Mouse (Mus musculus) hindbrain, embryonic 12.5 days (tissue): ENCODE results near the gene Chrna5. TPM values are rescaled to one million over a fixed set of nuclear protein-coding genes. Genes with fewer than 3 reads are reported as not detected.
"Not testable (repeated sequence)": the region's sequence is repeated elsewhere in the genome, so short reads cannot be mapped to it uniquely, and the experiment has no call there.

ENCODE experiments used
- ATAC-seq: fragments of 200-750 bp; cut with Nextera tagmentation; 2 replicates; pipeline ENCODE4 v1.8.0; 2017; ENCODE audit warnings: moderate TSS enrichment; ENCODE audit not compliant: low FRiP score
- H3K27ac ChIP-seq: fragments of 300-500 bp; sonication (generic); 2 replicates; pipeline ENCODE4 v1.5.1; 2016; ENCODE audit warnings: mild to moderate bottlenecking
- H3K27me3 ChIP-seq: fragments of 300-500 bp; sonication (generic); 2 replicates; pipeline ENCODE4 v1.6.1; 2016; ENCODE audit warnings: mild to moderate bottlenecking
- H3K36me3 ChIP-seq: fragments of 300-500 bp; sonication (generic); 2 replicates; pipeline ENCODE4 v1.6.1; 2016; ENCODE audit warnings: mild to moderate bottlenecking
- H3K4me1 ChIP-seq: fragments of 300-500 bp; sonication (generic); 2 replicates; pipeline ENCODE4 v1.6.1; 2016
- H3K4me2 ChIP-seq: fragments of 300-500 bp; sonication (generic); replicated peaks from 2 replicates; pipeline ENCODE4 v1.6.1; 2016; ENCODE audit warnings: mild to moderate bottlenecking
- H3K4me3 ChIP-seq: fragments of 300-500 bp; sonication (generic); 2 replicates; pipeline ENCODE4 v1.5.1; 2016; ENCODE audit warnings: mild to moderate bottlenecking
- H3K9ac ChIP-seq: fragments of 300-500 bp; sonication (generic); 2 replicates; pipeline ENCODE4 v1.6.1; 2016; ENCODE audit warnings: mild to moderate bottlenecking, moderate library complexity
- H3K9me3 ChIP-seq: fragments of 300-500 bp; sonication (generic); replicated peaks from 2 replicates; pipeline ENCODE4 v1.6.1; 2016; ENCODE audit warnings: mild to moderate bottlenecking
- WGBS: fragments of 180-500 bp; shearing (Covaris S2); methylation state at CpG from one replicate; pipeline ENCODE4 v1.1.7; 2016; 5-methylcytosine and 5-hydroxymethylcytosine counted together
- polyA plus RNA-seq: library from polyadenylated mRNA; unstranded; fragments of >200 nt; fragmentation: Nextera tagmentation; extraction: Ambion mirVana; gene quantifications from 2 replicates; pipeline ENCODE4 v1.2.1, GENCODE M21; 2016

The Chrna5 gene
- polyA plus RNA-seq = 6.4 and 7.8 TPM in 2 replicates

DNA sequence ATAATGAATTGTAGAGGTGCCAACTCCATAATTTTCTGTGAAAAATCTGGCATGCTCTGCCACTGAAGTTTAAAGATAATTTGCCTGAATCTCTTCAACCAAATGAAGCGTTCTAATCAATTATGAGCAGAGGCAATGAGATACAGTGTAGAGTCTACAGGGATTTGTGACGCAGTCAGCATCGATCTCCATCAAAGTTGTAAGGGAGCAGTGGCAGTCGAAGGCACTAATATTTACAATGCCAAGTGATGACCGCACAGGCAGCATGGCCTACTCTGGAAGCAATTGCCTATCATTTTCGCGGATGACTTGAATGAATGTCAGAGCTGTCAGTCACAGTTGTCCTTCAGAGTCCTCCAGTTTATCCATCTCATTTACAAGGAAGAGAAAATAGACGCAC lies at the start of gene Chrna5:
Gene Chrna5 (plus strand): TSS at position 207 of the 400 bp plus-strand sequence.
- peak within 1 kb of the TSS; percentile 66 for H3K4me2 ChIP-seq

DNA sequence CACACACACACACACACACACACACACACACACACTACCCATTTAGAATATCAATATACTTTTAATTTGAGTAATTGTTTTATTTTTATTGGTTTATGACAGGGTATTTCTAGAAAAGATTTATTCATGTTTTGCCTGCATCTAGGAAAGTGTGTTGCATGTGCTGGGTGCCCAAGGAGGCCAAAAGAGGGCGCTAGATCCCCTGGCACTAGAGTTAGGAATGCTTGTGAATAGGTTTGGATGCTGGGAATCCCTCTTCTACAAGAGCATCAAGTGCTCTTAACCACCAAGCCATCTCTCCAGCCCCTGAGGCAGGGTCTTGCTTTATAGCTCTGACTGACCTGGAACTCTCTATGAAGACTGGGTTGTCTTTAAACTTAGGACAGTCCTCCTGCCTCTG lies 48.9 kb upstream of the Chrna5 start:
- H3K4me3 ChIP-seq = no peak overlapping the region
- no peaks in the 10 kb centered on the region for H3K4me1 ChIP-seq
- H3K36me3 ChIP-seq = no peaks in the 10 kb centered on the region
- no peaks in the 10 kb centered on the region for H3K9me3 ChIP-seq
- H3K9ac ChIP-seq = no peak overlapping the region
- H3K27ac ChIP-seq = no peak overlapping the region
- no peaks in the 10 kb centered on the region for H3K27me3 ChIP-seq
- no peak for ATAC-seq
- H3K4me2 ChIP-seq = no peak overlapping the region
- 14% methylated on average over 1 of the region's 1 CpGs for WGBS

More for the DNA sequence above, at the start of gene Chrna5:
- 50% methylated on average over 8 of the region's 8 CpGs for WGBS
- no peaks in the 10 kb centered on the region; the same call in 1 of the 2 replicates for H3K9me3 ChIP-seq
- H3K36me3 ChIP-seq = no peaks in the 10 kb centered on the region
- H3K4me3 ChIP-seq = peak within 1 kb of the TSS; percentile 61
- peaks cover 36% of the 10 kb centered on the region for H3K27me3 ChIP-seq
- peak; percentile 55; the same call in 1 of the 2 replicates for ATAC-seq
- peak within 1 kb of the TSS; percentile 45 for H3K27ac ChIP-seq
- peaks cover 11% of the 10 kb centered on the region for H3K4me1 ChIP-seq
- peak within 1 kb of the TSS; percentile 33 for H3K9ac ChIP-seq

DNA sequence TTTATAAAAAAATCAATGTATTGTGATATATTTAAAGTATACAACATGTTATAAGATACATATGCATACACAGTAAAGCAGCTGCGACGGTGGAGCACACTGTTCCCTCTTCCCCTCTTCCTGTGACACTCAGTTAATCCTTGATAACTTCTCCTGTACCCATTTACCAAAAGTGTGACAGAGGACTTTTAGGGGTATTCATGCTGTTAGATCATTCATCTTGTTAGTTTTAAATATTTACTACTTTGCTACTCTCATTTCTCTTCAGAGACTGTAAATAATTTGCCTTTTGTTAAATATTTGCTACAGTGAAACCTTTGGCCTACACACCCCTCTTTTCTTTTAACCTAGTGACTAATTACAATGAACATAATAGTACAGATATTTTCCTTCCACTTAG lies 48.3 kb upstream of the Chrna5 start:
- H3K4me2 ChIP-seq = no peak overlapping the region
- WGBS = 72% methylated on average over 2 of the region's 2 CpGs
- ATAC-seq = no peak
- H3K4me3 ChIP-seq = no peak overlapping the region
- H3K9ac ChIP-seq = no peak overlapping the region
- H3K27me3 ChIP-seq = no peaks in the 10 kb centered on the region
- no peaks in the 10 kb centered on the region for H3K36me3 ChIP-seq
- H3K27ac ChIP-seq = no peak overlapping the region
- no peaks in the 10 kb centered on the region for H3K9me3 ChIP-seq
- no peaks in the 10 kb centered on the region for H3K4me1 ChIP-seq

DNA sequence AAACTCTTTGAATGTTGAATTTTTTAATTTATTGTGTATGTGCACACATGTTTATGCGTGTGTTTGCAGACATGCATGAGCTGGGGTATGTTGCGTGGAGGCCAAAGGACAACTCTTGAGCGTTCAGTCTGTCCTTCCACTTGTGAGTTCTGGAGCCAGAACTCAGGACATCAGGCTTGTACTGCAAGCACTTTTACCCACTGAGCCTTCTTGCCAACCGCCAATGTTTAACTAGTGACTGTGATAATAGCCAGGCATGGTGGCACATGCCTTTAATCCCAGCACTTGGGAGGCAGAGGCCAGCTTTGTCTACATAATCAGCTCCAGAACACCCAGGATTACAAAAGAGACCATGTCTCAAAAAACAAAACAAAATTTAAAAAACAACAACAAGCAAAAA lies 38.6 kb upstream of the Chrna5 start:
- no peak overlapping the region for H3K27ac ChIP-seq
- 97% methylated on average over 4 of the region's 4 CpGs for WGBS
- no peaks in the 10 kb centered on the region for H3K9me3 ChIP-seq
- no peak overlapping the region for H3K4me2 ChIP-seq
- H3K4me3 ChIP-seq = no peak overlapping the region
- H3K36me3 ChIP-seq = peaks cover 4% of the 10 kb centered on the region; the same call in 1 of the 2 replicates
- no peaks in the 10 kb centered on the region for H3K4me1 ChIP-seq
- no peak overlapping the region for H3K9ac ChIP-seq
- no peaks in the 10 kb centered on the region for H3K27me3 ChIP-seq
- ATAC-seq = no peak

DNA sequence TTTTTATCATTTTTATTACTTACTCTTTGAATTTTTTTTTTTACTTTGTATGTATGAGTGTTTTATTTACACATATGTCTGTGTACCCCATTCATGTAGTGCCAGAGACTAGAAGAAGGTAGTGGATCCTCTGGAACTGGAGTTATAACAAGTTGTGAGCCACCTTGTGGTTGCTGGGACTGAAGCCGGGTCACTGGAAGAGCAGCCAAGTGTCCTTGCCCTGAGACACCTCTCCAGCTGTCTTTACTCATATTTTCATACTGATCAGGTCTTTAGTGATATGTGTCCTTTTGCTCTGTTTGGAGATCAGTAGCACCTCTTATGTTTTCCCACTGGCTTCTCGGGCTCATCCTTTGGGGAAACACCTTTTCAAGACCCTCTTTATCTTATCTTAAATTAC lies 36.2 kb upstream of the Chrna5 start:
- Histone ChIP-seq H3K36me3 (no peaks in the 10 kb centered on the region), H3K27ac (no peak overlapping the region), H3K4me3 (no peak overlapping the region), H3K9ac (no peak overlapping the region), H3K4me1 (no peaks in the 10 kb centered on the region), H3K9me3 (no peaks in the 10 kb centered on the region), H3K27me3 (no peaks in the 10 kb centered on the region), H3K4me2 (no peak overlapping the region)
- ATAC-seq = no peak
- 67% methylated on average over 2 of the region's 2 CpGs for WGBS

DNA sequence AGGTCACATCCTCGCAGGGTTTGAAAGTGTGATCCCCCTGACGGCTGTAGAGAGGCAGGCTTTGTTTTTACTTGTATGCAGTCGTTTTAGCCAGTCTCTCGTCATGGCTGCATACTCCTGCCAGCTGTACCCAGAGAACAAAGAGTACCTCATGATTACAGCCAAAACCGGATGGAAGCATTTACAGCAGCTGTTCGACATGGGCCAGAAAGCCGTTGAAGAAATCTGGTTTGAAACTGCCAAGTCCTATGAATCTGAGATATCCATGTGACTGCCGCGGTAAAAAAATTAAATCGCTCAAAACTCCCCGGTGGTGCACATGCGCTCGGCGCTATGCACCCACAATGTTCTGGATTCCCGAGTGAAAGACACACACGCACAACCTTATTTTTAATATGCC lies 34.4 kb upstream of the Chrna5 start:
- ATAC-seq = no peak
- Histone ChIP-seq H3K27ac (no peak overlapping the region), H3K9ac (no peak overlapping the region), H3K4me1 (peaks cover 2% of the 10 kb centered on the region; the same call in 1 of the 2 replicates), H3K36me3 (no peaks in the 10 kb centered on the region), H3K4me2 (no peak overlapping the region), H3K4me3 (no peak overlapping the region), H3K27me3 (no peaks in the 10 kb centered on the region), H3K9me3 (no peaks in the 10 kb centered on the region)
- 79% methylated on average over 16 of the region's 16 CpGs for WGBS

DNA sequence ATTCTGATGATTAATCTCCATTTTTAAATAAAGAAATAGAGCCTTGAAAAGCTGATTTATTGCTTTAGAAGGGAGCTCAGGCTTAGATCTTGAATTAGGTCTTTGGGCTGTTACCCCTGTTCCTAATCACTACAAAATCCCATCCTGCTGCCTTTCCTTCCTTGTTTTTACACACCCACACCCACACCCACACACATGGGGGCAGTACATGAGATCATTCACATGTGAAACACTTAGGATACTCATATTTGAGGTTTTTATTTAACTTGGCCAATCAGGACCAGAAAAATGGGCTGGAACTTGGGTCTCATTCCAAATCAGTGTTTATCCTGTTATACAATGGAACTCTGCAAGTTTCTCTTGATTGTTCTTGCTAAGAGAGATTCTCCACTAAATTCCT lies 31.2 kb upstream of the Chrna5 start:
- Histone ChIP-seq H3K4me3 (no peak overlapping the region), H3K9me3 (no peaks in the 10 kb centered on the region), H3K27ac (no peak overlapping the region), H3K36me3 (peaks cover 17% of the 10 kb centered on the region), H3K4me2 (no peak overlapping the region), H3K27me3 (no peaks in the 10 kb centered on the region), H3K9ac (no peak overlapping the region), H3K4me1 (peaks cover 22% of the 10 kb centered on the region)
- no peak for ATAC-seq

DNA sequence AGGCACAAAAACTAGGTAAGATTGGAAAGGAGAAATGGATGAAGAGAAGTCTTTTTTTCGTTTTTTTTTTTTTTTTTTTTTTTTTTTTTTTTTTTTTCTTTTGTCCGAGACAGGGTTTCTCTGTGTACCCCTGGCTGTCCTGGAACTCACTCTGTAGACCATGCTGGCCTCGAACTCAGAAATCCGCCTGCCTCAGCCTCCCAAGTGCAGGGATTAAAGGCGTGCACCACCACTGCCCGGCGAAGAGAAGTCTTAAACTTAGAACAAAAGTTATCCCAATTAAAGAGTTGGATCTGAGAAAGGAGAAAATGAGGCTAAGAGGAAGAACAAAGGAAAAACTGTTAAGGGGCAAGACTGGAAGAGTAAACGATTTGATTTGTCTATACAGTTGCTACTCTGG lies 30.5 kb upstream of the Chrna5 start:
- Histone ChIP-seq H3K36me3 (peaks cover 22% of the 10 kb centered on the region), H3K27ac (peak overlapping the region; percentile 96), H3K4me2 (peak overlapping the region; percentile 74), H3K4me1 (peaks cover 22% of the 10 kb centered on the region), H3K4me3 (peak overlapping the region; percentile 89), H3K9ac (peak overlapping the region; percentile 87; the same call in 1 of the 2 replicates)
- peak; percentile 67 for ATAC-seq
- 50% methylated on average over 8 of the region's 8 CpGs for WGBS
- H3K9me3 ChIP-seq, H3K27me3 ChIP-seq: not testable (repeated sequence)

DNA sequence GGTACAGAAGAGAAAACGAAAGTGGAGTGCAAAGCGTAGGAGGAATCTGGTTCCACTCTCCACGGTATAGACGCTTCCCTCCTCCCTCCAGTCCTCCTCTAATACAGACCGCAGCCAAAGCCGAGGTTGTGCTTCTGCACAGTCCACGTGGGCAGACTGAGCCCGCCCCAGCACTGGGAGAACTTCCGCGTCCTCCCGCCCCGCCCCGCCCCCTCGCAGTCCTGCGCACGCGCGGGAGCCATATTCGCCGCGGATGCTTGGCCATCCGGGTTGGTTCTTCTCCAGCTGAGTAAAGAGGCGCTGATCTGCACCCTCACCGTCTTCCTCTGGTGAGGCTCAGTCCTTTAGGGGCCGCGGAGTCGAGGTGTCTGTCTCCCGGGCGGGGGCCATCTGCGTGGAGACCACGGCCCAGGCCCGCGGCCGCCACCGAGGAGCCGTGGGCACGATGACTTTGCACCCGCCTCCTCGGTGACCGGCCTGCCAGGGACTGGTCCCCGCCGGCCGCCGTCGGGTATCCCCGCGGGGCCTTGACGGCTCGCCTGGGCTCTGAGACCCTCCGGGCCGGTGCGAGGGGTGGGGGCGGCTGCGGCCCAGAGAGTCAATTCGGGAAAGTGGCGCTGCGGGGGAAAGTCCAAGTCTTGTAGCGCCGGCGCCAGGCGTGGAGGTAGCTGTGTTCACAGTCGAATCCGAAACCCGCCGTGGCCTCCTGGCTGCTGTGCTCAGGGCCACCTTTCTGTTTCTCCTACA lies 29.9 kb upstream of the Chrna5 start, which contains the start of the genes Psma4 and AY074887:
Gene Psma4 (plus strand): TSS at position 216 of the 747 bp plus-strand sequence.
Gene AY074887 (minus strand): TSS at position 424 of the 747 bp plus-strand sequence.
- H3K4me3 ChIP-seq = peak within 1 kb of the TSS; percentile 89
- under 1% methylated on average over 65 of the region's 65 CpGs for WGBS
- H3K9ac ChIP-seq = peak within 1 kb of the TSS; percentile 87
- peak within 1 kb of the TSS; percentile 96 for H3K27ac ChIP-seq
- H3K36me3 ChIP-seq = peaks cover 28% of the 10 kb centered on the region
- peaks cover 22% of the 10 kb centered on the region for H3K4me1 ChIP-seq
- ATAC-seq = peak; percentile 99
- H3K4me2 ChIP-seq = peak within 1 kb of the TSS; percentile 74
- H3K27me3 ChIP-seq = no peaks in the 10 kb centered on the region
- H3K9me3 ChIP-seq = no peaks in the 10 kb centered on the region

DNA sequence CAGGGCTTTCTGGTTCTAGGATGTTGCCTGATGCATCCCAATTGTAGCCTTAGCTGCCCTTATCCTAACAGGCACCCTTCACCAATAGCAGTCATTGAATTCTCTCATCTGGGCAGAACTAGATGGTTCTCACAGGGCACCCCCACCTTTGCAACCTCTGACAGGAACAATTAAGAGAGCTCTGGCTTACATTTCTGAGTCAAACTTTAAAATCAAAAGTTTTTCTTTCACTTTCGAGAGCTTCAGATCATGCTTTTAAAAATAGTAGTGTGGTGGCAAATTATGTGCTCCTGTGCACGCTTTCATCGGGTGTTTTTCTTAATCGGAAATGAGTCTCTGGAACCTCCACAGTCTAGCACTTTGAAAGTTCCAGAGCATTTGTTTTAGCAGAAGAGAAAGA lies 19.6 kb upstream of the Chrna5 start:
- Histone ChIP-seq H3K27me3 (no peaks in the 10 kb centered on the region), H3K4me1 (no peaks in the 10 kb centered on the region), H3K27ac (no peak overlapping the region), H3K9ac (no peak overlapping the region), H3K36me3 (peaks cover 43% of the 10 kb centered on the region), H3K4me3 (no peak overlapping the region), H3K4me2 (no peak overlapping the region), H3K9me3 (no peaks in the 10 kb centered on the region)
- WGBS = 94% methylated on average over 4 of the region's 4 CpGs
- ATAC-seq = no peak

DNA sequence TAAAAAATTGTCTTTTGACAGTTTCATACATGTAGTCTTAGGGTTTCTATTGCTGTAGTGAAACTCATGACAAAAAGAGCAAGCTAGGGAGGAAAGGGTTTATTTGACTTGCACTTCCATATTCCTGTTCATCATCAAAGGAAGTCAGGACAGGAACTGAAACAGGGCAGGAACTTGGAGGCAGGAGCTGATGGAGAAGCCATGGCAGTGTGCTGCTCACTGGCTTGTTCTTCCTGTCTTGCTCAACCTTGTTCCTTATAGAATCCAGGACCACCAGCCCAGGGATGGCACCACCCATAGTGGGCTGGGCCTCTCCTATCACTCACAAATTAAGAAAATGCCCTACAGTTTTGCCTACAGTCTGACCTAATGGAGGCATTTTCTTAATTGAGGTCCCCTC lies 17.0 kb upstream of the Chrna5 start:
- peaks cover 18% of the 10 kb centered on the region for H3K36me3 ChIP-seq
- H3K9me3 ChIP-seq = no peaks in the 10 kb centered on the region
- H3K27ac ChIP-seq = no peak overlapping the region
- no peak overlapping the region for H3K4me2 ChIP-seq
- H3K27me3 ChIP-seq = no peaks in the 10 kb centered on the region
- H3K4me1 ChIP-seq = no peaks in the 10 kb centered on the region
- H3K4me3 ChIP-seq = no peak overlapping the region
- no peak overlapping the region for H3K9ac ChIP-seq
- ATAC-seq = no peak

DNA sequence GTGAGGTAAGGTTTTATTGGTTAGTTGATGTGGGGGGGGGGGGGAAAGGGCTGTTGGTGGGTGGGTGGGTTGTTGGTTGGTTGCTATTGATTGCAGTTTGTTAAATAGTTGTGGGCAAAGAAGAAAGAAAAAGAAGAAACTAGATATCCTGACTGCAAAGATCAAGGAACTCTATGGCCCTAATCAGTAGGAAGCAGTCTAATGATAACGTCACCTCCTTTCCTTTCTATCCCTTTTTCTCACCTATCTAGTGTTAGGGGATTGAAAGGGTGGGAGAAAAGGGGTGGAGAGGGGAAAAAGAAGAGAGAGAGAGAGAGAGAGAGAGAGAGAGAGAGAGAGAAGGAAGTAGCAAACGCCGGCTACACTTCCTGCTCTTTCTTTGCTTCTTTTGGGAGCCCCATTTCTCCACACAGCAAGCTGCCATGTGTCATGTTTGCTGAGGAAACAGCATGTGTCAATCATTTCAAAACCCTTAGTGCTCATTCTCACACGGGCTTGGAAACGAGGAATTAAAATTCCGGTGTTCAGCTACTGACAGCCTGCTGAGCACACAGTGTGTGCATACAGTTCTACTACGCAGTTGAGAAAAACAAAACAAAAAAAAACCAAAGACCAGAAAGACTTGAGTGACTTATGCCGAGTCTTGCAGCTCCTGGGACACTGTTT lies 10.6 kb upstream of the Chrna5 start:
- H3K4me2 ChIP-seq = no peak overlapping the region
- H3K4me3 ChIP-seq = no peak overlapping the region
- WGBS = 62% methylated on average over 8 of the region's 8 CpGs
- no peaks in the 10 kb centered on the region for H3K9me3 ChIP-seq
- no peak overlapping the region for H3K27ac ChIP-seq
- no peaks in the 10 kb centered on the region for H3K36me3 ChIP-seq
- H3K4me1 ChIP-seq = no peaks in the 10 kb centered on the region
- H3K27me3 ChIP-seq = no peaks in the 10 kb centered on the region
- H3K9ac ChIP-seq = no peak overlapping the region
- ATAC-seq = no peak
